Mouse (Mus musculus) large intestine, adult 2 months (tissue): ENCODE data around the gene Etfrf1. TPM values are rescaled to one million over a fixed set of nuclear protein-coding genes. Genes with fewer than 3 reads are reported as not detected.

Source experiments
- DNase-seq: peaks from one replicate; pipeline ENCODE4 v3.0.0-alpha.2; 2012; ENCODE audit warnings: low read depth, low spot score
- WGBS: fragments of 180-500 bp; shearing (Covaris S2); methylation state at CpG from one replicate; pipeline ENCODE4 v1.1.7; 2018; 5-methylcytosine and 5-hydroxymethylcytosine counted together
- polyA plus RNA-seq: library from polyadenylated mRNA; depleted of rRNA; stranded (reverse); fragments of >200 nt; gene quantifications from 2 replicates; pipeline ENCODE4 v1.2.3, GENCODE M21; 2012; rRNA removed

Gene Etfrf1
- polyA plus RNA-seq: 4.5 and 6.0 TPM in 2 replicates

DNA sequence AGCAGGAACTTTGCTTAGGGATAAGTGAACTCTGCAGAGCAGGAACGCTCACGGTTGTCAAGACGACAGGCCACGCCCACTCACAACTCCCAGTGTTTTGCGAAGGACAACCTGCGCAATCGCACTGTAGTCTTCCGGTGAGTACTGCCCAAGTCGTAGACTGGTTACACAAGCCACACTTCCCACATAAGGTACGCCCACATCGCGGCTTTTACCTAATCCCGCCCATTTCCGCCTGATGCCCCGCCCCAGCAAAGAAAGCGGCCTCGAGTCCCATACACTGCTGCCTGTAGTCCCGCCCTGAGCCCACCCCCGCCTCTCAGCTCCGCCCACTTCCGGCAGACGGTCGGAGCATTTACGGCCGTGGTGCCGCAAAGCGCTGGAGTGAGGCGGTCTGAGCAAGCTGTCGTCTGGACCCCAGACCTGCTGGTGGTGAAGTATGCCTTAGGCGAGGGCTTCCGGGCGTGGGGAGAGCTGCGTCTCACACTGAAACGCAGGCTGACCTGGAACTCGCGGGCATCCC lies at the start of gene Etfrf1, which contains the start of gene Casc1:
Gene Etfrf1 (plus strand): TSS at position 319 of the 523 bp plus-strand sequence.
Gene Casc1 (minus strand): TSS at position 190 of the 523 bp plus-strand sequence.
- peak; percentile 100 for DNase-seq
- under 1% methylated on average over 36 of the region's 36 CpGs for WGBS

GRCm38 (mm10) chr6:145171892-145172606 lies 38.9 kb upstream of the Etfrf1 start:
- 88% methylated on average over 14 of the region's 14 CpGs for WGBS
- DNase-seq: no peak

- peak; percentile 98 for DNase-seq
Observed at GRCm38 (mm10) chr6:145173781-145174191, 37.1 kb upstream of the Etfrf1 start.

GRCm38 (mm10) chr6:145175571-145175981 lies 35.4 kb upstream of the Etfrf1 start:
- DNase-seq: peak; percentile 62
- 22% methylated on average over 9 of the region's 9 CpGs for WGBS

More at GRCm38 (mm10) chr6:145173781-145174191, 37.1 kb upstream of the Etfrf1 start:
- 17% methylated on average over 11 of the region's 11 CpGs for WGBS

DNA sequence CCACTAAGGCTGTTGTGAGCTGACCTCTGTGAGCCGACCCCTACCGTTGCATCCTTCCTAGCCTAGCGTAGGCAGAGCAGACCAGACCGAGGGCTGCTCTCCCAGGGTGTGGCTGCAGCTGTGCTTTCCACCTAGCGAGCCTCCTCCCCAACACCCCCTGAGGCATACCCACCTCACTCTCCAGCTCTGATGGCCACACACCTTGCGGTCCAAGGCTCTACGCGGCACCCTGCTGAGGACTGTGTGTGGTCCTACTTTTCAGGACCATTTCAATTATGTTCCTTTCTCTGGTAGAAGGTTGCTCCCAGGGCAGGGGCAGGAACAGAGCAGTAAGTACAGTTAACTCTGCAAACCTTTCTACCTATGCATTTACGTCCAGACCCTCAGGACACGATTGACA lies 34.5 kb upstream of the Etfrf1 start:
- 80% methylated on average over 10 of the region's 10 CpGs for WGBS
- no peak for DNase-seq

DNA sequence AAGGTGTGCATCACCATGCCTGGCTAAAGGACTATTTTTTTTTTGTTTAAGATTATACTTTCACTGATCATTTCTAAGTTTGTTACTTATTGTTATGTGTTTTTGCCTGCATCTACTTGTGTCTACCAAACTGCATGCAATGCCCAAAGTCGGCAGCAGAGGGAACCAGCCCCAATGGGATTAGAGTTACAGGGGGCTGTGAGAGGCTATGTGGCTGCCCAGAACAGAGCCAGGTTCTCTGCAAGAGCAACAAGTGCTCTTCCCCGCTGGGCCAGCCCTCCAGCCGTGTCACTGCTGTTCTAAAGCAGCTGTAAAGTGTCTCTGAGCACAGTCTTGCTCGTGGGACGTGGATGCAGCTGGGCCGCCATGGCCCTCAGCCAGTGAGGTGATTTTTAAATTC lies 31.3 kb upstream of the Etfrf1 start:
- 53% methylated on average over 6 of the region's 6 CpGs for WGBS
- no peak for DNase-seq

GRCm38 (mm10) chr6:145182044-145182443 lies 28.9 kb upstream of the Etfrf1 start:
- 66% methylated on average over 8 of the region's 8 CpGs for WGBS
- DNase-seq: no peak

DNA sequence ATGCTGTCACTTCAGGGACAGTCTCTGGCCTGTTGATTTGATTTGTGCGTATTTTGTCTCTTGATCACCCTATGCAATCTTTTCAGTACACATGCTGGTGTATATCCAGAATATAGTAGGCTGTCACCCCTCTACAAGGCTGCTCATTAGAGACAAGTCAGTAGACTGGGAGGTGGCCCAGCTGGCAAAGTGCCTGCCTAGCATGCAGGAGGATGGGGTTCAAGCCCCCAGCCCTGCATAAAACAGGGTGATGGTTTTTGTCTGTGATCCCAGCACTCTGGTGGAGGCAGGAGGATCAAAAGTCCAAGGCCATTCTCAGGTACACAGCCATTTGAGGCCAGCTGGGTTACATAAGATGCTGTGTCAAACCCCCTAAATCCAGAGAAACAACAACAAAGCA lies 24.8 kb upstream of the Etfrf1 start:
- WGBS: 95% methylated on average over 1 of the region's 1 CpGs
- no peak for DNase-seq

DNA sequence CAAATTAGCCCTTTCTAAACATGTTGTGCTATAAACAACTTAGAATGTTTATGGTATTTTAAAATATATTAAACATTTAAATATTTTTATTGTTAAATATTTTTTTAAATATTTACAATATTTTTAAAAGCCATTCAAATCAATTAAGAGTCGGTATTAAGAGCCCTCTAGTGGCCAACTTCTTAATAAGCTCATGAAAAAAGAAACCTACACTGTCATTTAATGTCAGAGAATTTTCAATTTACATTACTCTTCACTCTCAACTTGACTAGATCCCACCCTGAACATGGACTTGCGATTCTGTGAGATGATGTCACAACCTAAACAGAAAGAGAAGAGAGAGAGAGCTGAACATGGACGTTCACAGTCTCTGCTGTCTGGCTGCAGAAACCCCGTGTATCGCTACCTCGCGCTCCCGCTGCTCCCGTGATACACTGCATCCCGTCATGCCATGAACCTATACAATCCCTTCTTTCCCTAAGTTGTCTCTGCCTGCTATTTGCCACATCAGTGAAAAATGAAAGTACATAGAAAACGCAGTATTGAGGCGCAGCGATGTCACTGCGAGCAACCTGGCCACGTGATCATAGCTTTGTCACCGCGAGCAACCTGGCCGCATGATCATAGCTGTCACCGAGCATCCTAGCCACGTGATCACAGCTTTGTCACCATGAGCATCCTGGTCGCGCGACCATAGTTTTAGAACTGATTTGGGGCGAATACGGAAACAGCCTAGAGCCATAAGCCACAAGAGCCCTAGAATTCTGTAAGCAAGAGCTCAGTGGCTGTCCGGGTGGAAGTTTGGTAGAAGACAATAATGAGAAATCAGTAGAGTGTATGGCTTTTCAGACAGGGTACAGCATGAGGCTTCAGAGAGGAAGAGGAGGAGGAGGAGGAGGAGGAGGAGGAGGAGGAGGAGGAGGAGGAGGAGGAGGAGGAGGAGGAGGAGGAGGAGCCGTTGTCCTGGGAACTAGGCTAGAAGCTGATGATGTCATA lies 23.5 kb upstream of the Etfrf1 start:
- no peak for DNase-seq
- WGBS: 48% methylated on average over 27 of the region's 27 CpGs

GRCm38 (mm10) chr6:145193038-145193437 lies 17.9 kb upstream of the Etfrf1 start:
- 24% methylated on average over 3 of the region's 3 CpGs for WGBS
- no peak for DNase-seq

DNA sequence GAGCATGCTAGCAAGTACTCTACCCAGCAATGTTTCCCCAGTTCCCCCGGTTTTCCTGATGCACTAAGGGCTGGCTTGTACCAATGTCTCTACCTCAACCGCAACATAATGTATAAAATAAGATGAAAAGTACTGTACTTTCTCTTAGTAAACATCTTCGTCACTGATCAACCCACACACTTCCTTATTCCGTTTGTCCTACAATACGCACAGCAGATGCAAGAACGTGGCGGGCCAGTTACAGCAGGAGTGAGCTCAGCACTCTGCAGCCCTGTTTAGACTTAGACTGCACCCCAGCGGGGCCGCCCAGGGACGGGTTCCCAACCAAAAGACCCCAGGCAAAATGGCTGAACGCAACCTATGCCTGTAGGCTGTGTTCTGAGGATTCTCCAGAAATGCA lies 17.5 kb upstream of the Etfrf1 start:
- DNase-seq: no peak
- 22% methylated on average over 11 of the region's 11 CpGs for WGBS

GRCm38 (mm10) chr6:145197949-145198686 lies 12.8 kb upstream of the Etfrf1 start:
- no peak for DNase-seq
- WGBS: 92% methylated on average over 8 of the region's 8 CpGs

- WGBS: 66% methylated on average over 13 of the region's 13 CpGs
- no peak for DNase-seq
Observed at GRCm38 (mm10) chr6:145202432-145203125, 8.4 kb upstream of the Etfrf1 start.

DNA sequence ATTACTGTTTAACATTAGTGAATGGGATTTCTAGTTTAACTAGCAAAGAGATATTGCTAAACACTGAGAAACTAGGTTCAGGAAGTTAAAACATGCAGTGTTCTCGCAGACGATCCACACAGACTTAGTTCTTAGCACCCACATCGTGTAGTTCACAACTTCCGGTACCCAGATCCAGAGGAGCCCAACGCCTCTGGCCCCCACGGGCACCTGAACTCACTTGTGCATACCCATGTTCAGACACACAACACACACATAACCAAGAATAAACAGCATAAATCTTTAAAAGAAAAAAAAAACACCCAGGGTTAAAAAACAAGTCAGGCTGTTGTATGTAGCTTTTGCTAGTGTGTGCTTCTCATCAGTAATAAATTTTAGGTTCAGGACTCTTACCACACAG lies 6.5 kb upstream of the Etfrf1 start:
- no peak for DNase-seq
- WGBS: 49% methylated on average over 6 of the region's 6 CpGs

DNA sequence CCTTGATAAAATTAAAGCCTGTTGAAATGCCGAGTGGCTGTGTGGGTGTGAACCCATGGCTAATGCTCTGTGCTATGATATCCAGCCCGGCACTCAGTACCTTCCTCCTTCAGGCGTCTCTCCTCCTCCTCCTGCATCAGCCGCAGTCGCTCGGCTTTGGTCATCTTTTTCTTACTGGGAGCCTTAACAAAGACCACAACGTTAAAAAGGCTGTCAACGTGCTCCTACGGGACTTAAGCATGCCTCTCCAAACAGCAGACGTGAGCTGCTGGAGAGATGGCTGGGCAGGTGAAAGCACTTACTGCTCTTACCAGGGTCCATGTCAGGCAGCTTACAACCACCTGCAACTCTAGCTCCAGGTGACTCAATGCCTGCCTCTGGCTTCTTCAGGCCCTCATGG lies 5.8 kb upstream of the Etfrf1 start:
- no peak for DNase-seq
- WGBS: 87% methylated on average over 10 of the region's 10 CpGs

GRCm38 (mm10) chr6:145210056-145210680 lies 766 bp upstream of the Etfrf1 start:
- 24% methylated on average over 8 of the region's 8 CpGs for WGBS
- DNase-seq: no peak

DNA sequence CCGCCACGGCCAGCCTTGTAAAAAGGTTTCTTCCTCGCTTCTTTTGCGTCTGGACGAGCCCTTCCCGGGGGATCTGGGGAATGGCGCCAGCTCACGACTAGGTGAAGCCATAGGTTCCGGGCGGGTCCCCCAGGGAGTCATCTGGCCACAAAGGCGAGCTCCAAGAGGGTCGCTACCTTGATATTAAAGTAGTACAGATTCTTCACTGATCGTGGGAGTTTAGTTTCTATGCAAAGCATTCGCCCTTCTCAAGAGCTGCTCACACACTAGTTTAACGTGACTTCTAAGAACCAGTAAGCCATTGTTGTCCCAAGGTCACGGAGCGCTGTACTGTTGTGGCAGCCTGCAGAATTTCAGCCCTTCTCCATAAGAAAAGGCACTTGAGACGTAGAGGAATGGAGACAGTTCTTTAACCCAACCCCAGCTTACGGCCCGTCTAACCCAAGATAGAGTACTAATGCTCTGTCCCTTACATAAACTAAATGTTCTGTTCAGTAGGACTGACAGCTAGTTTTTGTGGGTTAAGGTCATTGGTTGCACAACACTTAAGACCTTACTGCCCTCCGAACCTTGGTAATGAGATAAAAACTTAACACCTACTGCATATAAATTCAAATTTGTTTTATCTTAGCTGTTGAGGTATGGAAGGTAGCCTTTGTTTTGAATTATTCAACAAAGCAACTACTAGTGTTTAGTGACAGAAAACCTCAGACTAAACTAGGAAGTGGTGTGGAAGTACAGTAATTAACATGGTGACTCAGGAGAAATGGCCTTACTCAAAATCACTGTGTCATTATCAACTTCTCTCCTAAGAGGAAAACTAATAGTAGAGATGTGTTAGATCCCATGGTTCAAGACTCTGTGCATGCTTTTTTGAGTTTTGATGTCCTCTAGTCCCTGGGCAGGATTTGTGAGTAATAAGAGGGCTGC lies 707 bp downstream of the Etfrf1 start:
- no peak for DNase-seq
- under 1% methylated on average over 21 of the region's 21 CpGs for WGBS
